Mouse (Mus musculus): ENCODE data around the gene Pitpnc1. TPM values are rescaled to one million over a fixed set of nuclear protein-coding genes. Genes with fewer than 3 reads are reported as not detected.
A peak's percentile ranks its signal among the peaks of the same experiment; 100 is the strongest.

Pitpnc1 gene
- polyA plus RNA-seq, 1 experiment from 2014 or later: 16.2 TPM

DNA sequence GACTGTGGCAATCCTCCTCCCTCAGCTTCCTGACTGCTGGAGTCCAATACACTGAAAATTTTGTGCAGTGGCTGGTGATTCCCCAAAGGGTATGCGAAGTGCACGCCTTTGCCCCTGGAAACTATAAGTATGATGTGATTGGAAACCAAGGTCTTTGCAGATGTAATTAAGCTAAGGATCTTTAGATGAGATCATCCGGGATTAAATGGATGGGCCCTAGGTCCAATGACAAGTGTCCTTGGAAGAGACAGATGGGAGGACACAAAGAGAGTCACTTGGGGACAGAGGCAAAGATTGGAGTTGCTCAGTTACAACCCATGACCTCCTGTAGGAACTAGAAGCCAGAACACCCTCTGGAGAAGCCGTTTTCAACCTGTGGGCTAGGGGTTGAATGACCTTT lies 233.0 kb downstream of the Pitpnc1 start:
- WGBS: 87% methylated on average over 4 of the region's 4 CpGs
- H3K9ac ChIP-seq: no peak overlapping the region
- ATAC-seq (ENCODE audit: insufficient read depth): no peak
- H3K9me3 ChIP-seq (ENCODE audit: low read depth, low read length): no peaks in the 10 kb centered on the region
- no peak for TF ChIP-seq CTCF (IDR thresholded peaks at IDR 0.05; ENCODE audit: low read depth)
- no peak overlapping the region for H3K4me3 ChIP-seq (ENCODE audit: low read depth, low read length)
- no peak overlapping the region for H3K27ac ChIP-seq (ENCODE audit: low read depth)
- no peak overlapping the region for H3K4me2 ChIP-seq
- no peaks in the 10 kb centered on the region for H3K4me1 ChIP-seq (ENCODE audit: insufficient read depth)
- 0 out of 2 replicates have a peak, but pooled peaks cover 6% of the 10 kb centered on the region for H3K36me3 ChIP-seq (ENCODE audit: insufficient read depth)
- DNase-seq: no peak
- H3K27me3 ChIP-seq (ENCODE audit: insufficient read depth, low read length): no peaks in the 10 kb centered on the region

DNA sequence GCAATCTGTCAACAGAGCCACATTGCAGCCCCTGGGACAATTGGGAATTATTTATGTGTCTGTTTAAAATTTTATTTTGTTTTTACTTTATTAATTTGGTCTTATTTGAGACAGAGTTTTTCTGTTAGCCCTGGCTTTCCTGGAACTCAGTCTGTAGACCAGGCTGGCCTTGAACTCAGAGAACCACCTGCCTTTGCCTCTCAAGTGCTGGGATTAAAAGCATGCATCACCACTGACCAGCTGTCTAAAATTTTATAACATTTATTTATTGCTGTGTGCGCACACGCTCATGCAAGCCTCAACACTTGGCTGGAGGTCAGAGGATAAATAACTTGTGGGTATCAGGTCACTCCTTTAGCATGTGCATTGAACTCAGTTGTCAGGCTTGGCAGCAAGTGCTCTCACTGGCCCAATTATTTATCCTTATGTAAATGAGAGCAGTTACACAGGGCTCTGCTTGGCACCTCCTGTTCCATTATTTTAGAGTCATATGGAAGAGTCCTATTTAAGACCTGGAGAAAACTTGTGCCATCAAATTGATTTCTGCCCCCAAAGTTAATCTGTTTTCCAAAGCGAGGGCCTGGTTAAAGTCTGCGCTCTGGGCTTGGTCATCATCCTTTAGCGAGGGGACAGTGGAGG lies 237.1 kb downstream of the Pitpnc1 start:
- no peak for TF ChIP-seq CTCF (IDR thresholded peaks at IDR 0.05; ENCODE audit: low read depth)
- no peak overlapping the region for H3K4me2 ChIP-seq
- no peaks in the 10 kb centered on the region for H3K4me1 ChIP-seq (ENCODE audit: insufficient read depth)
- ATAC-seq (ENCODE audit: insufficient read depth): no peak
- H3K4me3 ChIP-seq (ENCODE audit: low read depth, low read length): no peak overlapping the region
- no peaks in the 10 kb centered on the region for H3K27me3 ChIP-seq (ENCODE audit: insufficient read depth, low read length)
- no peak for DNase-seq
- H3K9ac ChIP-seq: no peak overlapping the region
- H3K27ac ChIP-seq (ENCODE audit: low read depth): no peak overlapping the region
- WGBS: 86% methylated on average over 5 of the region's 5 CpGs
- 0 out of 2 replicates have a peak, but pooled peaks cover 6% of the 10 kb centered on the region for H3K36me3 ChIP-seq (ENCODE audit: insufficient read depth)
- H3K9me3 ChIP-seq (ENCODE audit: low read depth, low read length): no peaks in the 10 kb centered on the region

DNA sequence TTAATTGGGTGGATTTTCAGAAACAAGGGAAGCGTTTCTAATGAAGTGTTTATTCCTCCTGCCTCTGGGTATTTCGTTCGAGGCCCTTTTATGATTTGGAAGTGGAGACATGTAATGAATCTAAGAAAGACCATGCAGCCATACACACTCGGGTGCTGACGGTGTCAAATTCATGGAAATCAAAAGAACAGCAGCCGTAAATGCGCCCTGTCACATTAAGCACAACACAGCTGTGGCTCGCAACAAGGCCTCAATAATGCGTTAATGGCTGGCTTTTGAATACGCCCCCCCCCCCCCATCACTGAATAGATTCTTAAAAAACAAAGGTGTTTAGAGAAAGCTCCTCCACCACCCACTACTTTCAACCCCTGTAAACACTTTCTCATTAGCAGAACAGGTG lies 240.4 kb downstream of the Pitpnc1 start:
- Histone ChIP-seq H3K27ac (ENCODE audit: low read depth) (no peak overlapping the region), H3K9ac (no peak overlapping the region), H3K27me3 (ENCODE audit: insufficient read depth, low read length) (no peaks in the 10 kb centered on the region), H3K4me3 (ENCODE audit: low read depth, low read length) (no peak overlapping the region), H3K9me3 (ENCODE audit: low read depth, low read length) (no peaks in the 10 kb centered on the region), H3K36me3 (ENCODE audit: insufficient read depth) (0 out of 2 replicates have a peak, but pooled peaks cover 6% of the 10 kb centered on the region), H3K4me2 (no peak overlapping the region), H3K4me1 (ENCODE audit: insufficient read depth) (no peaks in the 10 kb centered on the region)
- TF ChIP-seq CTCF (IDR thresholded peaks at IDR 0.05; ENCODE audit: low read depth): no peak
- whole genome bisulfite sequencing: 72% methylated on average over 10 of the region's 10 CpGs
- ATAC-seq (ENCODE audit: insufficient read depth) (no peak), DNase-seq (no peak)

DNA sequence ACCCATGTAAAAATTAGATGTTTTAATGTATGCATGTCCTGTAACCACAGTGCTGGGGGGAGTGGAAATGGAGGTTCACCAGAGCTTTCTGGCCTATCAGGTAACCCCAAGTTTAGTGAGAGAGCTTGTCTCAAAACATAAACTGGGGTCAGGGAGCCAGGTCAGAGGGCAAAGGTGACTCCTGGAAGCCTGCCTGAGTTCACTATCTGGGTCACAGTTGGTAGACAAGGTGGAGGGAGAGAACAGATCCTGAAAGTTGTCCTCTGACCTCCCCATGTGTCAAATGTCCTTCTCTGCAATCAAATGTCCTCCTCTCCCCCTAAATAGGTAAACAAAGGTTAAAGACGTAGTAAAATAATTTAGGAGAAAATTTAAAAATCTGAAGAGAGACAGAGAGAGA lies 244.1 kb downstream of the Pitpnc1 start:
- no peak overlapping the region for H3K4me2 ChIP-seq
- no peaks in the 10 kb centered on the region for H3K4me1 ChIP-seq (ENCODE audit: insufficient read depth)
- H3K27me3 ChIP-seq (ENCODE audit: insufficient read depth, low read length): no peaks in the 10 kb centered on the region
- no peak overlapping the region for H3K4me3 ChIP-seq (ENCODE audit: low read depth, low read length)
- H3K27ac ChIP-seq (ENCODE audit: low read depth): no peak overlapping the region
- no peak overlapping the region for H3K9ac ChIP-seq
- H3K9me3 ChIP-seq (ENCODE audit: low read depth, low read length): no peaks in the 10 kb centered on the region
- WGBS: 88% methylated on average over 1 of the region's 1 CpGs
- no peak for DNase-seq
- H3K36me3 ChIP-seq (ENCODE audit: insufficient read depth): no peaks in the 10 kb centered on the region
- no peak for ATAC-seq (ENCODE audit: insufficient read depth)
- no peak for TF ChIP-seq CTCF (IDR thresholded peaks at IDR 0.05; ENCODE audit: low read depth)

DNA sequence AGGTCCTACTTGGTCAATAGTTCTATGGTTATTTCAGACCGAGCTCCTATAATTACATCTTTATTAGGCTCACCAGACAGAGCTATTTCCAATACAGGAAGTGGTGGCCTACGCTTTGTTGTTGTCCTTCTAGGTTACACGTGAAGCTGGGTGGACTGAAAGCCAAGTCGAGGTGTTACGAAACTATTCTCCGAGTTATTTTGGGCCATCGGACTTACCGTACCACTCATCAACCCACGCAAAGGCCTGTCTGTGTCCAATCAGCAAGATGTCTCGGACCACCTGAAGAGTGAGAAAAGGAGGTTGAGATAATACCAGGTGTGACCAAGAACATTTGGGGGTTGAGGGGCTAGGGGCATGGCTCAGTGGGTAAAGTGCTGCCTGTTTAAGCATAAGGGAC lies 244.5 kb downstream of the Pitpnc1 start:
- DNase-seq: no peak
- Histone ChIP-seq H3K4me1 (ENCODE audit: insufficient read depth) (no peaks in the 10 kb centered on the region), H3K27me3 (ENCODE audit: insufficient read depth, low read length) (no peaks in the 10 kb centered on the region), H3K27ac (ENCODE audit: low read depth) (no peak overlapping the region), H3K9me3 (ENCODE audit: low read depth, low read length) (no peaks in the 10 kb centered on the region), H3K4me3 (ENCODE audit: low read depth, low read length) (no peak overlapping the region), H3K9ac (no peak overlapping the region), H3K4me2 (no peak overlapping the region), H3K36me3 (ENCODE audit: insufficient read depth) (no peaks in the 10 kb centered on the region)
- TF ChIP-seq CTCF (IDR thresholded peaks at IDR 0.05; ENCODE audit: low read depth): no peak
- no peak for ATAC-seq (ENCODE audit: insufficient read depth)
- 87% methylated on average over 10 of the region's 10 CpGs for WGBS

DNA sequence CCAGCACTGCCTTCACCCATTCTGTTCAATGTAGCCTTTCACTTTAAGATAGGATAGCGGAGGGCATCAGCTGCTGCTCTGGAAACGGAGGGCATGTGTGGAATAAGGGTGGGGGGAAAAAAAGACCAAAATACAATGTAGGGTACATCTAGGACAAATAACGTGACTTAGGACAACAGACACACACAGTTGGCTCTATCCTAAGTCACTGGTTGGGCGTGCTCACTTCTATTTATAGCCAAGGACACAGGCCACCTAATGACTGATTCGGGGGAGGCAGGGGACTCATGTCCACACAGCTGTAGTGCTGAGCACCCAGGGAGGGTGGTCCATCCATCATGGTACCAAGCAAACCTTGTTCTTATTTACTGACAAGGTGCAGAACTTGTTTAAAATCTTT lies 245.2 kb downstream of the Pitpnc1 start:
- H3K27me3 ChIP-seq (ENCODE audit: insufficient read depth, low read length): no peaks in the 10 kb centered on the region
- no peak for DNase-seq
- H3K36me3 ChIP-seq (ENCODE audit: insufficient read depth): no peaks in the 10 kb centered on the region
- H3K9ac ChIP-seq: no peak overlapping the region
- H3K9me3 ChIP-seq (ENCODE audit: low read depth, low read length): no peaks in the 10 kb centered on the region
- no peak for TF ChIP-seq CTCF (IDR thresholded peaks at IDR 0.05; ENCODE audit: low read depth)
- H3K27ac ChIP-seq (ENCODE audit: low read depth): no peak overlapping the region
- 66% methylated on average over 5 of the region's 5 CpGs for WGBS
- no peak overlapping the region for H3K4me3 ChIP-seq (ENCODE audit: low read depth, low read length)
- no peaks in the 10 kb centered on the region for H3K4me1 ChIP-seq (ENCODE audit: insufficient read depth)
- no peak overlapping the region for H3K4me2 ChIP-seq
- no peak for ATAC-seq (ENCODE audit: insufficient read depth)

DNA sequence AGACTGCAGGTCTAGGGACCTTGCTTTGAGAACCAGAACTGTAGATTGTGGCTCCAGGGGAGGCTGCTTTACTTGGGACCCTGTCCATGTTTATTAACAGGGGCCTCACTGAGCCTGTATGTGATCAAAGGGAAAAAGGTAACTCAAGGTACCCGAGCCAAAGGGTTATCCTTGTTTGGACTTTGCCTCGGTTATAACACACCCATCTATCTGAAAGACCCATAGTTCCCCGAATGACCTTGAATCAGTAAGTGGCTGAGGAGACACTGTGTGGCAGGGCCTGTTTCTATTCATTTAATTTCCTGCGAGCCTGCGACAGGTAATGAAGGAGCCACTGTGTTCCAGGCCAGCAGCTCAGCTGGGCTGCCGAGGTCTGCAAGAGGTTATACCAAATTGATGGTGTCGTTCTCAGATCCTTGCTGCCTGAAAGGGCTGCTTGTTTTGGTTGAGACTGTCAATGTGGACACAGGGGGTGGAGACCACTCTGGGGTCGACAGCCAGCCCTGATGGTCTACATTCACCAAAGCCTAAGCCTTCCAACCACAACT lies 246.8 kb downstream of the Pitpnc1 start:
- 55% methylated on average over 8 of the region's 8 CpGs for WGBS
- Histone ChIP-seq H3K9me3 (ENCODE audit: low read depth, low read length) (no peaks in the 10 kb centered on the region), H3K4me2 (no peak overlapping the region), H3K36me3 (ENCODE audit: insufficient read depth) (no peaks in the 10 kb centered on the region), H3K27ac (ENCODE audit: low read depth) (peak overlapping the region; percentile 22), H3K9ac (no peak overlapping the region), H3K27me3 (ENCODE audit: insufficient read depth, low read length) (no peaks in the 10 kb centered on the region), H3K4me1 (ENCODE audit: insufficient read depth) (no peaks in the 10 kb centered on the region), H3K4me3 (ENCODE audit: low read depth, low read length) (no peak overlapping the region)
- TF ChIP-seq CTCF (IDR thresholded peaks at IDR 0.05; ENCODE audit: low read depth): no peak
- peak; percentile 20 for DNase-seq
- no peak for ATAC-seq (ENCODE audit: insufficient read depth)

Measured in lung, embryonic 14.5 days (tissue).